Mouse (Mus musculus) heart, embryonic 11.5 days (tissue): Measurements from ENCODE around the gene Olfr492. TPM values are rescaled to one million over a fixed set of nuclear protein-coding genes. Genes with fewer than 3 reads are reported as not detected.

Experiments used
- ATAC-seq: fragments of 200-750 bp; cut with Nextera tagmentation; replicated peaks from 2 replicates; pipeline ENCODE4 v1.8.0; 2017; ENCODE audit warnings: moderate library complexity; ENCODE audit not compliant: insufficient number of reproducible peaks, low FRiP score, low TSS enrichment
- H3K27ac ChIP-seq: fragments of 300-500 bp; sonication (generic); 2 replicates; pipeline ENCODE4 v1.5.1; 2014; ENCODE audit warnings: mild to moderate bottlenecking, low read depth, low read length
- H3K27me3 ChIP-seq: fragments of 300-500 bp; sonication (generic); 2 replicates; pipeline ENCODE4 v1.6.1; 2014; ENCODE audit warnings: mild to moderate bottlenecking, low read length, mixed read lengths; ENCODE audit not compliant: control insufficient read depth, insufficient read depth
- H3K36me3 ChIP-seq: fragments of 300-500 bp; sonication (generic); 2 replicates; pipeline ENCODE4 v1.6.1; 2014; ENCODE audit warnings: mild to moderate bottlenecking, low read length, moderate library complexity, mixed read lengths; ENCODE audit not compliant: control insufficient read depth, insufficient read depth
- H3K4me1 ChIP-seq: fragments of 300-500 bp; sonication (generic); 2 replicates; pipeline ENCODE4 v1.6.1; 2014; ENCODE audit warnings: low read length; ENCODE audit not compliant: control insufficient read depth, insufficient read depth
- H3K4me2 ChIP-seq: fragments of 300-500 bp; sonication (generic); 2 replicates; pipeline ENCODE4 v1.6.1; 2014; ENCODE audit warnings: mild to moderate bottlenecking, moderate library complexity
- H3K4me3 ChIP-seq: fragments of 300-500 bp; sonication (generic); 2 replicates; pipeline ENCODE4 v1.5.1; 2014; ENCODE audit warnings: low read depth, low read length
- H3K9ac ChIP-seq: fragments of 300-500 bp; sonication (generic); 2 replicates; pipeline ENCODE4 v1.6.1; 2014; ENCODE audit warnings: mild to moderate bottlenecking, low read depth, low read length, moderate library complexity
- H3K9me3 ChIP-seq: fragments of 300-500 bp; sonication (generic); replicated peaks from 2 replicates; pipeline ENCODE4 v1.6.1; 2016; ENCODE audit warnings: low read length; ENCODE audit not compliant: control insufficient read depth
- WGBS: fragments of 180-500 bp; shearing (Covaris S2); extraction: QIAGEN DNeasy Blood & Tissue Kit; methylation state at CpG from one replicate; pipeline ENCODE4 v1.1.7; 2014; ENCODE audit not compliant: insufficient replicate concordance; 5-methylcytosine and 5-hydroxymethylcytosine counted together
- polyA plus RNA-seq: library from polyadenylated mRNA; unstranded; fragments of >200 nt; fragmentation: Nextera tagmentation; extraction: Ambion mirVana; gene quantifications from 2 replicates; pipeline ENCODE4 v1.2.1, GENCODE M21; 2014

Gene Olfr492
- not detected in 2 replicates for polyA plus RNA-seq

- no peaks in the 10 kb centered on the region for H3K36me3 ChIP-seq
- 68% methylated on average over 2 of the region's 2 CpGs for WGBS
- no peak within 1 kb of the TSS for H3K4me2 ChIP-seq
- H3K27me3 ChIP-seq: no peaks in the 10 kb centered on the region
- ATAC-seq: no peak
- H3K9ac ChIP-seq: no peak within 1 kb of the TSS
- no peaks in the 10 kb centered on the region for H3K4me1 ChIP-seq
- no peaks in the 10 kb centered on the region for H3K9me3 ChIP-seq
- H3K27ac ChIP-seq: no peak within 1 kb of the TSS
- H3K4me3 ChIP-seq: no peak within 1 kb of the TSS
Measured at GRCm38 (mm10) chr7:108323574-108323973, at the start of gene Olfr492. TSS of gene Olfr492 (minus strand) at chr7:108323674.

DNA sequence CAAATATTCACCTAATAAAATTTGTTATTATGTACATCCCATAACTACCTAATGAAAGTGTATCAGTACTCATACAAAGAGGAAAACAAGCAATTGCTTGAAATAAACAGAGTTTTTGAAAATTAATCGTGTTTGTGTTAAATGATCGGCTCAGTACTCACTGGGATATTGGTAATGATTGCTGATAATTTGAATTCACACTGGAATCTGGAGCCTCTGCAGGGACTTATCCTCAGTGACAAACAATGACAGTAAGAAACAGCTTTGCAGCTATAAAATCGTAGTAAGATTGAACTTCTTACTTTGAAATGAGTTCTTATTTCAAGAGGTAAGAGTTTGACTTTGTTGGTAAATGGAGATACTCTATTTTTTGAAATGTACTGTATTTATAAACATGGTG lies 41.6 kb upstream of the Olfr492 start, which contains the start of gene Olfr494:
TSS of gene Olfr494 (plus strand) at position 301 of the 400 bp plus-strand sequence.
- Histone ChIP-seq H3K27ac (no peak within 1 kb of the TSS), H3K4me1 (no peaks in the 10 kb centered on the region), H3K4me3 (no peak within 1 kb of the TSS), H3K4me2 (no peak within 1 kb of the TSS), H3K9me3 (no peaks in the 10 kb centered on the region), H3K27me3 (no peaks in the 10 kb centered on the region), H3K9ac (no peak within 1 kb of the TSS), H3K36me3 (no peaks in the 10 kb centered on the region)
- WGBS: 67% methylated on average over 3 of the region's 3 CpGs
- ATAC-seq: no peak

DNA sequence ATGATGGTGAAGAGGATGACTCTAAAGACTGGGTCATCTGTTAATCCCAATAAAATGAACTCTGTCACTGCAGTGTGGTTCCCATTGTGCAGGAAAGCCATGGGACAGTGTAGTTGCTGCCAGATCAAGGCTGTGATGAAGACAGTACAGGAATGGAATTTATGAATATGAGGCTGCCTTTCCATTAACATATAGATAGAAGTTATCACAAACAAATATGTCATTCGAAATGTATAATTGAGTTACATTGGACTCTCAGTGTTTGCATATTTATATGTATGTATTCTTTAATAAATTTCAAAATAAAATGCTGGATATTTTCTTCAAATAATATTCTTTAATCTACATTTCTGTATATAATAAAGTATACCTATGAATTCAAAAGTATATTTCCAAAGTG lies 23.4 kb upstream of the Olfr492 start, which contains the start of gene Olfr493:
TSS of gene Olfr493 (minus strand) at position 101 of the 400 bp plus-strand sequence.
- no peak within 1 kb of the TSS for H3K4me2 ChIP-seq
- H3K9ac ChIP-seq: no peak within 1 kb of the TSS
- H3K4me3 ChIP-seq: no peak within 1 kb of the TSS
- no peaks in the 10 kb centered on the region for H3K27me3 ChIP-seq
- 51% methylated on average over 1 of the region's 1 CpGs for WGBS
- H3K27ac ChIP-seq: no peak within 1 kb of the TSS
- no peaks in the 10 kb centered on the region for H3K36me3 ChIP-seq
- no peaks in the 10 kb centered on the region for H3K9me3 ChIP-seq
- no peaks in the 10 kb centered on the region for H3K4me1 ChIP-seq
- ATAC-seq: no peak

GRCm38 (mm10) chr7:108313151-108313550 lies 10.3 kb downstream of the Olfr492 start, which contains the start of gene Olfr491:
TSS of gene Olfr491 (plus strand) at chr7:108313451.
- Histone ChIP-seq H3K9me3 (no peaks in the 10 kb centered on the region), H3K4me1 (no peaks in the 10 kb centered on the region), H3K4me2 (no peak within 1 kb of the TSS), H3K4me3 (no peak within 1 kb of the TSS), H3K27ac (no peak within 1 kb of the TSS), H3K27me3 (no peaks in the 10 kb centered on the region), H3K9ac (no peak within 1 kb of the TSS), H3K36me3 (no peaks in the 10 kb centered on the region)
- 62% methylated on average over 1 of the region's 1 CpGs for WGBS
- no peak for ATAC-seq

GRCm38 (mm10) chr7:108288834-108289233 lies 34.6 kb downstream of the Olfr492 start, which contains the start of gene Olfr490:
TSS of gene Olfr490 (minus strand) at chr7:108288934.
- Histone ChIP-seq H3K4me1 (no peaks in the 10 kb centered on the region), H3K36me3 (no peaks in the 10 kb centered on the region), H3K27me3 (no peaks in the 10 kb centered on the region), H3K4me2 (no peak within 1 kb of the TSS), H3K4me3 (no peak within 1 kb of the TSS), H3K9ac (no peak within 1 kb of the TSS), H3K9me3 (no peaks in the 10 kb centered on the region), H3K27ac (no peak within 1 kb of the TSS)
- ATAC-seq: no peak

Other genes starting within 250 kb of the Olfr492 start
- not detected in 2 replicates for gene Olfr481, start 243.8 kb downstream of the Olfr492 start, polyA plus RNA-seq
- gene Olfr482, start 226.1 kb downstream of the Olfr492 start, polyA plus RNA-seq: not detected in 2 replicates
- gene Olfr483, start 222.8 kb downstream of the Olfr492 start, polyA plus RNA-seq: not detected in 2 replicates
- not detected in 2 replicates for gene Olfr484, start 196.2 kb downstream of the Olfr492 start, polyA plus RNA-seq
- not detected in 2 replicates for gene Olfr485, start 163.8 kb downstream of the Olfr492 start, polyA plus RNA-seq
- gene Olfr486, start 150.9 kb downstream of the Olfr492 start, polyA plus RNA-seq: not detected in 2 replicates
- gene Olfr487, start 109.0 kb downstream of the Olfr492 start, polyA plus RNA-seq: not detected in 2 replicates
- gene Olfr488, start 65.3 kb downstream of the Olfr492 start, polyA plus RNA-seq: not detected in 2 replicates
- gene Olfr490, start 34.7 kb downstream of the Olfr492 start, polyA plus RNA-seq: not detected in 2 replicates
- not detected in 2 replicates for gene Olfr491, start 10.2 kb downstream of the Olfr492 start, polyA plus RNA-seq
- not detected in 2 replicates for gene Olfr493, start 23.3 kb upstream of the Olfr492 start, polyA plus RNA-seq
- not detected in 2 replicates for gene Olfr494, start 41.7 kb upstream of the Olfr492 start, polyA plus RNA-seq
- gene Olfr495, start 69.5 kb upstream of the Olfr492 start, polyA plus RNA-seq: not detected in 2 replicates
- not detected in 2 replicates for gene Olfr497, start 96.7 kb upstream of the Olfr492 start, polyA plus RNA-seq
- gene Olfr498, start 141.7 kb upstream of the Olfr492 start, polyA plus RNA-seq: not detected in 2 replicates
- not detected in 2 replicates for gene Olfr502, start 201.4 kb upstream of the Olfr492 start, polyA plus RNA-seq
- gene Olfr503, start 220.9 kb upstream of the Olfr492 start, polyA plus RNA-seq: not detected in 2 replicates
- gene Olfr504, start 242.1 kb upstream of the Olfr492 start, polyA plus RNA-seq: not detected in 2 replicates